Mouse (Mus musculus) mouse embryonic stem cell (cell line): ENCODE measurements around the gene Dazap2.
"Not testable (repeated sequence)": the region's sequence is repeated elsewhere in the genome, so short reads cannot be mapped to it uniquely, and the experiment has no call there.

Experiments used
- in situ Hi-C, 2 experiments: fragments of 300-500 bp; cut with MboI; formaldehyde crosslinking; loops; 1 replicate in 1 of 2; 3 replicates in 1 of 2; pipeline ENCODE4 v1.14.3; 2019 to 2020; ENCODE audit warnings: low sequenced_read_pairs in 2 of 2, low pct_unique_long_range_greater_than_20kb in 1 of 2, mixed read lengths in 1 of 2; ENCODE audit not compliant: unreplicated experiment in 1 of 2

Gene Dazap2

DNA sequence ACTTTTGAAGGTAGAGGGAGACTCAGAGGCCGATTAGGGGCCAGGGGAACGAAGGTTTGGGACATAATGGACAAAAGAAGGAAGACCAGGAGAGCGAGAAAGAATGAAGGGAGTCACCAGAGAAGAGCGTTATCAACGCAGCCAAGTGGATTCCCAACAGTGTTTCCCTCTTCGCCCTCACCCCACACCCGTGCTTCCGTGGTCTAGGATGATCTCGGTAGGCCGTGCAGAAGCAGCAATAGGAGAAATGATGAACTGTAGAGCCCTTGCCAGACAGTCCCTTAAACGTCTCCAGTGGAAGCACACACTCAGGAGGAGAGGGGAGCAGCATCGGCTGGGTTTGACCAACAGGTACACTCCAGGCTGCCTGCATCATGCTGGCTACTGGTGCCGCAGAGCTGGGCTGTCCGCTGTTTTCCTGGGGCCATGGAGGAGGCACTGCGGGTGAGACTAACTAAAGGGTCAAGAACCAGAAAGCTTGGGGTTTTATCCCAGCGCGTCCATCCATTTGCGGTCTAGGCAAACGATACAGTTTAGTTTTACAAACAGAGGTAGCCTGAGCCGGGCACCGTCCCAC is 14.4 kb upstream of the Dazap2 start:
- in situ Hi-C loops: no loop called here

DNA sequence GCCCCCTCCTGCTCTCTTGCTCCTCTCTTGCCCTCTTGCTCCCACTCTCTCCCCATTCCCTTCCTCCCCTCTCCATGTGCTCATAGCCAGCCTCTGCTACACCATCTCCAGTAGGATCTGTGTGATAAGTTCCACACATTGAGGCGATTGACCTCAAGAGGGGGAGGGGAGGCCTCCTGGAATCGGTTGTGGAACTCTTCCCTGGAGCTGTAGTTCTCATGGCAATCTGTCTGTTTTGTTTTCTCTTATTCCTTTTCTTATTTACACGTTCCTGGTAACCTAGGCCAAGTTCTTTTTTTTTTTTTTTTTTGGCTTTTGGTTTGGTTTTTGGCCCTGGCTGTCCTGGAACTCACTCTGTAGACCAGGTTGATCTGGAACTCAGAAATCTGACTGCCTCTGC is 13.5 kb upstream of the Dazap2 start:
- in situ Hi-C loops: no loop called here

GRCm38 (mm10) chr15:100606677-100607076 is 8.5 kb upstream of the Dazap2 start:
- in situ Hi-C loops: not testable (repeated sequence)

- in situ Hi-C loops: loop anchor here (5.0 kb wide), 1 partner anchor 150 kb away; no protein-coding TSS in a partner anchor
These were observed 3.2 kb upstream of the Dazap2 start for GRCm38 (mm10) chr15:100611951-100612350.

- in situ Hi-C loops: loop anchor here (5.0 kb wide), 1 partner anchor 150 kb away; no protein-coding TSS in a partner anchor
These were observed 2.7 kb upstream of the Dazap2 start for GRCm38 (mm10) chr15:100612432-100612831.

DNA sequence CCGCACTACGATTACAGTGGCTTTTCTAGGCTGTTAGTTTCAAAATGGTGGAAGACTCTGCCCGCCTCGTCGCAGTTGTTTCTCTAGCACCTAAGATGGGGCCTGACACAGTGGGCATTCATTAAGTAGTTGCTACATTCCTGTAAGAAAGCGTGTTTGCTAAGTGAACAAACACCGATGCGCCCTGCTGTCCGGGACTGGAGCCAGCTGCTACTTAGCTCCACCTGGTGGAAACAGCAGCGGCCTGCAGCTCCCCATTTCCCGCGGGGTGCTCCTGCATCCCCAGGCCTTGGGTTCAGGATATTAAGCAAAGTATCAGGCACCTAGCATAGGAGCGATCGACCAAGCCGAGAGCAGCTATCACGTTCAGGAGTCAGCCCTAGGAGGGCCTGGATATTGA is 1.6 kb upstream of the Dazap2 start:
- in situ Hi-C loops: loop anchor here (5.0 kb wide), 1 partner anchor 151 kb away; no protein-coding TSS in a partner anchor

DNA sequence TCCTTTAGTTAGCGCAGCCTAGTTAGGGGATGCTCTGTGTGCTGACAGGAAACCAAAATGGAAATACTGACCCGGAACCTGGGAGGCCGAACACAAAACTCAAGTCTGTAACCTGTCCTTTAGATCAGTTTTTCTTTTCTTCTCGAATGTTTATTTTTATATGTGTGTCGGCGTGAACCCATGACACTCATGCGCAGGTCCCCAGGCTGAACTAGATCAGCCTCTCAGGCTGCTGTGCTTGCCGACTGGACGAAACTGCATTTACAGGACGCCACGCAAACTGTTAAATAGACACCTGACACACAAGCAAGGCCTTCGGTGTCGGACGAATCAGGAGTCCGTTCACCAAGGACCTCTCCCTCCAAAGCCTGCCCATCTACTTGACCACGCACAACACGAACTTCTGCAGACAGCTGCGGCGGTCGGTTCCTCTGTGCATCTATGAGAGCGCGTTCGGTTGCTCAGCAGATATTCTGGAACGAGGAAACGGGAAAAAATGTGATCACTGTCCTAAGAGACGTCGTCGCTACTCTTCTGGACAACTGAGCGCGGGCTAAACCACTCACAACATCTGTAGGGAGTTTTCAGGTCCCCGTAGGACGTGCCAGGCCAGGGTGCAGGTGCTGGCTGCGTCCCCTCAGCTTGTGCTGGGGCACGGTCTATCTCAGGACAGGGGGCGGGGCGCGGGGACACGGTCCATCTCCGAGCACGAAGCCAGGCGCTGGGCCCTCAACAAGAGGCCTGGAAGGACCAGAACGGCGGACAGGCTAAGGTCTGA is 742 bp upstream of the Dazap2 start:
- in situ Hi-C loops: loop anchor here (5.0 kb wide), 1 partner anchor 152 kb away; no protein-coding TSS in a partner anchor

GRCm38 (mm10) chr15:100615825-100616220 is 674 bp downstream of the Dazap2 start:
- in situ Hi-C loops: no loop called here

- in situ Hi-C loops: no loop called here
These were observed 1.1 kb downstream of the Dazap2 start for GRCm38 (mm10) chr15:100616221-100616620.

DNA sequence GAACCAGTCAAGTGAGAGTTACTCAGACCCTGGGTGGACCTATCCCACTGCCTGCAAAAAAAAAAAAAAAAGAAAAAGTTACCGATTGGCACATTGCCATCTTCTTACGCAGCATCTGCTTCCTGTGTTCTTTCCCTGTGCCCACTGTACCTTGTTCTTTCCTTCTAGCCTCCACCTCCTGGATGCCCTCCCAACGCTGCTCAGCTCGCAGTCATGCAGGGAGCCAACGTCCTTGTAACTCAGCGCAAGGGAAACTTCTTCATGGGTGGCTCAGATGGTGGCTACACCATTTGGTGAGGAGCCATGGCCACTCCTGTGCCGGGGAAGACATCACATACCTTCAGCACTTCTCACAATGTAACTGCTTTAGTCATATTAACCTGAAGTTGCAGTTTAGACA is 4.1 kb downstream of the Dazap2 start:
- in situ Hi-C loops: no loop called here

DNA sequence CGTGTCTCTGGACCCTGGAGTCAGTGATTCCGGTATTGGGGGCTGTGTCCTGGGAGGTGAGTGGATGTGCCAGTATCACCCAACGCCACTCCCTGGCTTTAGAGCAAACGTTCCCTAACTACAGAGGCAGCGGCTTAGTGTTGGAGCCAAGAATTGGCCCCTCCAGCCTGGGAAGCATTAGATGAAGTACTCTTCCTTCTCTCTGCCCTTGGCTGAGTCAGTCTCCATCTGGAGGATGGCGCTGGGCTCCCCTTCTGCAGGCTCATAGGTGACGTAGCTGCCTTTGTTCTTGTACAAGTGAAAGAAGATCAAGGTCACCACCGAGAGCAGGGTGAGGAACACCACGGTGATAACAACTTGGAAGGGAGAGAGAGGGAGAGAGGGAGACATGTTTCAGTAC is 6.5 kb downstream of the Dazap2 start:
- in situ Hi-C loops: not testable (repeated sequence)

DNA sequence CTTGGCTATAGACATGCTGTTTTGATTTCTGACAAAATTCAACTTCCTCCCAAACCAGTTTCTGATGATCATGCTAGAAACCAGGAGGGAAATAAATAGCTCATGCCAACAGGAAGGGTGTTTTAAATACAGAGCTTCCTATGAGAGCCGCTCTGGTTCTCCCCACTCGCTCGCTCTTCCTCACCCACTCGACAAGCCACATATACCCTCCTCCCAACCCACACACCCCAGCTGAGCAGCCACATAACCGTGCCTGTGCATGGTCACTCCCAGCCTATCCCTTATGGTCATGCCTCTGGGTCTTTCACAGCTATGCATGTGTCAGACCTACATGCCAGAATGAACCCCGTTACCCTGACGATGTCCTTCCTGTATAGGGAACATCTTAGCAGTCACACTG is 7.0 kb downstream of the Dazap2 start:
- in situ Hi-C loops: no loop called here

DNA sequence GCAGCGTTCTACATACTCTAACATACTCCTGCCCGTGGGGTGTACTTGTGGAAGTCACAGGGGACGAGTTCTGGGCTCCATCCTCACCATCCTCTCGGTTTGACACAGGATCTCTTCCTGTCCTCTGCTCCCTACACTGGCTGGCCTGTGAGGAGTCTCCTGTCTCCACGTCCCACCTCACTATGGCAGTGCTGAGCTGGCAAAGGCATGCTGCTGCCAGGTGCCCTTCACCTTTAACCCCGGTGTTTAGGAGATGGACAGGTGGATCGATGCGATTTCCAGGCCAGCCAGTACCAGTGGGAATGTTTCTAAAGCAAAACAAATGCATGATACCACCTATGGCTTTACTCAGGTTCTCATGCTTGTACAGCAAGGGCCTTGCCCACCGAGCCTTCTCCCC is 8.6 kb downstream of the Dazap2 start:
- in situ Hi-C loops: no loop called here

GRCm38 (mm10) chr15:100624435-100624834 is 9.3 kb downstream of the Dazap2 start:
- in situ Hi-C loops: no loop called here

GRCm38 (mm10) chr15:100627287-100627686 is 12.1 kb downstream of the Dazap2 start:
- in situ Hi-C loops: no loop called here

DNA sequence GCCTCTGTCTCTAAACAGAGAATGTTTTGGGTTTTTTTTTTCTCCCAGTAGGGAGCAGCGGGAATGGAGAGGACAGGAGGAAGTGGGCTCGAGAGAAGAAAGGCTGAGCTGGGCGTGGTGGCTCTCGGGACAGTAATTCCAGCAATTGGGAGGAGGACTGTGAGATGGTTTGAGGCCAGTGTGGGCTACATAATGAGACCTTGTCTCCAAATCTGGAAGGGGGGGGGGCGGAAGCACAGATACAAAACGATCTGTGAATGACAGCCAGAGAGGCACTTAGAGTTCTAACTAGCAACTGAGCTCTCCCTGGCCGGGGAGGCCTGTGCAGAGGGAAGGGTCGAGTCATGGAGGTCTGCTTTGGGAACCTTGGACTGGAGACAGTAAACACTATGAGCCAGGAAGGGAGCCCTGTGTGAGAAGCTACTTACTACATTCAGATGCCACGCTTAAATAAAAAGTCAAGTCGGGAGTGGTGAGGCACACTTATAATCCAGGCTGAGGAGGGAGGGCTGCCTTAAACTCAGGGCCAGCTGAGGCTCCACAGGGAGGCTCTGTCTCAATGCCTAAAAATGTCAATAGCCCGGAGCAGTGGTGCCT is 12.7 kb downstream of the Dazap2 start:
- in situ Hi-C loops: no loop called here

DNA sequence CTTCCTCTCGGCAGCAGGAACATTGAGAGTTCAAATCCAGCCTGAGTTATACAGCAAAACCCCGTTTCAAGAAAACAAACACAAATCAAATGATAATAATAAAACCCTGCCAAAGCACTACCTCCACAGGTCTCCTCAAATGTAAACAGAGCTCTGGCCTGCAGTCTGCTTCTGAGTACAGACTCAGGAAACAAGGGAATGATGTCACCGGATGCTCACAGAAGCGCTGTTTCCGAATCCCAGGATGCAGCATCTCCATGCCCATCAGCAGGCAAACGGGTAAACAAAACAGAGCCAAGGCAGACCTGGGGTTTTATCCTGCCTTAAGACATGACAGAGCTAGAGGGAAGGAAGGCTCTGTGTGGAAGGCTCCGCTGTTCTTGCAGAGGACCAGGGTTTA is 13.6 kb downstream of the Dazap2 start:
- in situ Hi-C loops: no loop called here

GRCm38 (mm10) chr15:100630126-100630525 is 15.0 kb downstream of the Dazap2 start:
- in situ Hi-C loops: no loop called here

- in situ Hi-C loops: no loop called here
These were observed 16.5 kb downstream of the Dazap2 start for GRCm38 (mm10) chr15:100631454-100632170.
